Mouse (Mus musculus): ENCODE data around the gene Cope.

DNA sequence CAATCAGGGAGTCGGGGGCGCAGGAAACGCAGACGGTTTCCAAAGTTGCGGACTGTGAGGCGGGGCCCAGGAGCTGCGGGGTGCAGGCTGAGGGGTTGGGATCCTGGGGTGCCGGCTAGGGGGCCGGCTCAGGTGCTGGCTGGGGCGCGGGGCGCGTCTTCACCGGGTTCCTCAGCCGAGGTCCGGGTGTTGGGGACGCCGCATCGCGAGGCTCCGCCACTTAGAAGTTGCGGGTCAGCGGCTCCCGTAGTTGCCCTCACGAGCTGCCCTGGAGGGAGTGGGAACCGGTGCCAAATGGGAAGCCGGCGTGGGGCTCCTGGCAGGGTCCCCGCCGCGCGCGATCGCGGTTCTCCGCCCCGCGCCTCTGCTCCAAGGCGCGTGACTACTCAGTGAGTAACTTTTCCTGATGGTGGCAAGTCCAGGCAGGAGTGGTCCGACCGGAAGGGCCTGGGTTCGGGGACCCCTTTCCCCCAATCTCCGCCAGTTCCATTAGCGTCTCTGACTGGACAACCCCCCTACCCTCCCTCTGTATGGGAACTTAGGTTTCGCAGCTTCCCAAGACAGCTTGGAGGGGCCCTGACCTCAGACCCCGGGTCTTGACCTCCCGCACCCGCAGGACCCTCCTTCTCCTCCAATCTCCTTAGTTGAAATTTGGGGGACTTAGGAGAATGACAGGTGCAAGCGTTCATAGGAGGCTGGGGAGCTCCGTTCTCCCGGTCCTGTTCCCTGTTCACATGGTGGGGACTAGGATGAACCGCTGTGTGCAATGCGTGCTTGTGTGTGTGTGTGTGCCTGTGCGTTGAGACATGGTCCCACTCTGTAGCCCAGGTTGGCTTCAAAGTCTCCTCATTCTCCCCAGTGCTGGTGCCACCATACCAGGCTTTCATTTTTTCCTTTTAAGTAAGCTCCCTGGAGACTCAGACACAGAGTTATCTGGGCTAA, 18.9 kb upstream of the Cope start:
- TF ChIP-seq CTCF (IDR thresholded peaks at IDR 0.05; ENCODE audit: borderline replicate concordance, insufficient read depth, low read depth, low read length) (no peak), POLR2A (IDR thresholded peaks at IDR 0.05; ENCODE audit: borderline replicate concordance, insufficient read depth, low read length) (no peak)
